Mouse (Mus musculus): Measurements from ENCODE around the gene Map3k1.

Map3k1 gene

DNA sequence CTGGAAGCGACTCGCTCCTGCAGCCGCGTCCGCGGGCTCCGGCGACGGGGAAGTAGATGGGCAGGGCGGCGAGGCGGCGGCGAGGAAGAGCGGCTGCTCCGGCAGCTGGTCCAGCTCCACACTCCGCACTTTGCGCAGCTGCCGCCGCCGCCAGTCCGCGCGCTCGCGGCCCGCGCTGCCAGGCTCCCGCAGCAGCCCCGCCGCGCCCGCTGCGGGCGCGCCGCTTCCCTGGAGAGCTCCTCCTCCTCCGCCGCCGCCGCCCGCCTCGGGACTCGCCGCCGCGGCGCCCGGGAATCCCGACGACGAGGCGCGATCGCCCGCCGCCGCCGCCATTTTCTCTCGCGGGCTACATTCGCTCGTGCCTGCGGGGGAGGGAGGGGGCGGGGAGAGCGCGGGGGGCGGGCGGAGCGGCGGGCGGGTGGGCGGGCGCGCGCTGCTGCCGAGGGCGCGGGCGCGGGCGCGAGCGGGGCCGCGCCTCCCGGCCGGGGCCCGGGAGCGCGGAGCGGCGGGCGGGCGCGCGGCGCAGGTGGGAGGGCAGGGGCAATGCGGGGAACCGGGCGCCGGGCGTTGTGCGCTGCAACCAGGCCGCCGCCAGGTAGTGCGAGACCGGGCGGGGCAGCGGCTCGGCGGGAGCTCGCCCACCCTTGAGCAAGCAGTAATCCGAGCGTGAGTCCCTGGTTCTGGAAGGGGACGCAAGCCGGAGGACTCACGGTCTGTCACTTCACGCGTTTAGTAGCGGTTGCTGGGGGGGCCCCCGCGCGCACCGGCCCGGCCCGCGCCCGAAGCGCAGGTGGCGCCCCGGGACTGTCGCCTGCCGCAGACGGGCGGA, at the start of gene Map3k1:
Gene Map3k1, minus strand, starts transcription at position 357 of the 829 bp plus-strand sequence.
- in situ Hi-C loops (cut with MboI, MseI): no loop called here

DNA sequence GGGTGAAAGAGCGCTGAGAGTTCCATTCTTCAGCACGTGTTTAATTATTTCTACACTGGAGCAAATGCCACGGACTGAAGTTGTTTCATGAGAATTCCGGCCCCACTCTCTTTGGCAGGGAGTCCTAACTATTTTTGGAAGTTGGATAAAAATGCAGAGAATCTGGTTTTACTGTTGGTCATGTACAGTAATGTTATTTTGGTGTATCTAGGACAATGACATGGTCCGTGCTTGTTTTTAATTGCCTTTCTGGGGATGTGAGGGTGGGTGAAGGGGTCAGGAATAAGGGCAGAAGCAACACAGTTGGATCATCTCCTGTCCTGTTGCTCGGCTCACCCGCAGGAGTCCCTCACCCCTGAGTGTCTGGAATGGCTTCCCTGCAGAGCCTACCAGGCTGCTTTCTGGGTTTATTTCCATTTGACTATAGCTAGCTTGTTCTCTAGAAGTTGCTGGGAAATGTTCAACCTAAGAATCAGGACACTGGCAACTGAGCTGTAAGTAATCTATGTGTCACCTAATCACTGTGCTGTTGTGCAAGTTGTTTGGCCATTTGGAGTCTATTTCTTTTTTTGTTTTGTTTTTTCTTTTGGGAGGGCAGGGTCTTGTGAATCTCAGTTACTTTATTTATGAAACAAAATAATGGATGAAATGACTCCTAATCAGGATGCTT, 48.1 kb upstream of the Map3k1 start:
- in situ Hi-C loops (cut with MboI, MseI): no loop called here

DNA sequence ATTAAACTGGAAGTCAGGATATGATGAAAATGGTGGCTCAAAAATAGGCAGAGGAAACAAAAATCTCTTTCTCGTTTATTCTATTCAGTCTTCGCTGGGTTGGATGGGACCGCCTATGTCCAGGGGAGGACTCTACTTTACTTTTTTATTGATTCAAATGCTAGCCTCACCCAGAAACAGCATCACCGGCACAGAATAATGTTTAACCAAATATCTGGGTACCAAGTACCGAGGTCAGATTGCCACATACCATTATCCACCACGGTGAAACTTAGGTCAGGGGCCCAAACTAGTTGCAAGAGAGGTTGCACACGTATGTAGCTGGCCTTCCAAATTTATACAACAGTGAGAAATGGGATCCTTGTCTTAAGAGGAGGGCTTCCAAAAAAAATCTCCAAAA, 47.4 kb upstream of the Map3k1 start:
- in situ Hi-C loops (cut with MboI, MseI): no loop called here

DNA sequence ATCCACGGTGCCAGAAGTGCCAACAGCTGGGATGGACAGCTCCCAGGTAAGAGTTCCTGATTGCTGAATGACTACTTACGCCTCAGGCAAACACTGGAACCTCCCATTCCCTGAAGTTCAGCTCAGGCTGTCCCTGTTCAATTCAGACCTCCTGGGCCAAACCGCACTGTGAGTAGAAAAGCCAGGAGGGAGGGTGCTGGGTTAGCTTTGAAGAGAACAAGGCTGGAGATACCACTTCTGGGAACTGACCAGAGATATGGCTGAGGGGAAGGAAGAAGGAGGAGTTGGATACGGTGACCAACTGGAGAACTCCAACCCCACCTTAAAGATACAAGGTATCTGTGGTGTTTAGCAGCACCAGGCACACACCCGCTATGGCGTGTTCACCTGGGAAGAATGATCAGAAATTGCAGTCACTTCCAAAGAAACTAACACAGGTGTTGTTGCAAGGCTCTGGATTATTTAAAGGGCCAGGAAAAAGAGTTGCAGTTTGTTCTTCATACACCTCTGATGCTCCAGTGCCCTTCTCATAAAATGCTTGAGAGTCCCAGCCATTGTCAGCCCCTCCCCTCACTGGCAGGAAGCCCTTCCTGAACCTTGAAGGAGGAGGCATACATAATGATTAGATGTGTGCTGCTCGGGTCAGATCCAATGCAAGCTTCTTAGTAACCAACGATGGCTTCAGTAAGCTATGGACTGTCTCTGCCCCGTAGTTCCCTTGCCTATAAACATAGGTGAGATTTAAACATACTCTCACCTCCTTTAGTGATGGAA, 43.8 kb upstream of the Map3k1 start:
- in situ Hi-C loops (cut with MboI, MseI): no loop called here

DNA sequence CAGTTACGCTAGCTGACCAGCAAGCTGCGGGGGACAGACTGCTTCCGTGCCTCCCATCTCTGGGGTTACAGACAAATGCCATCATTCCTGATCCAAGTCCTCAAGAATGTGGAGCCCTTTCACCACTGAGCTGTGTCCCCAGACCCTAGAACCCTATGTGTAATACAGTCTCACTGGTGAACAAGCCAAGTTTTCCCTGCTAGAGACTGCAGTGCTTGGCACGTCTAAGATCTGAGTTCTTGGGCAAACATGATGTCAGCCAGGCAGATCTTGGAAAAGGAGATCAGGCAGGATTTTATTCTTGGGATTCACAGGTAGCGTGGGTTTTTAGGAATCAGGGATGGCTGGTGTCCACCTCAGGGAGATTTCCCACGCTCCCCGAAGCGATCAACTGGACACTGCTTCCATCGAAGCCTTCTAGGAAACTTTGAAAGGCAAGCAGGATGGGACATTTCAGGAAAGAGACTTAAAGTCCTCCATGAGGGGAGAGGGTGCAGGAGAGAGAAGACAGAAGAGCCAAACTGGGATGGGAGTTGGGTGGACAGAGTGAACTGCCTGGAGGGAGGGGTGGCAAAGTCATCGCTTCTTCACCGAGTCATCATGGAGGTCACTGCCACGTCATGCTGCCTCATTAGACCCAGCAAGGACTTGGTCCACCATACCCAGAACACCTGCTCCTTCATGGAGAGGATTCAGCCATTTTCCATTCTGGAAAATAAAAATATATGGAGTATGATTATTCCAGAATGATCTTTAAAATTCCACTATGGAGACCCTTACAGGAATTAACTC, 41.4 kb upstream of the Map3k1 start:
- in situ Hi-C loops (cut with MboI, MseI): no loop called here

DNA sequence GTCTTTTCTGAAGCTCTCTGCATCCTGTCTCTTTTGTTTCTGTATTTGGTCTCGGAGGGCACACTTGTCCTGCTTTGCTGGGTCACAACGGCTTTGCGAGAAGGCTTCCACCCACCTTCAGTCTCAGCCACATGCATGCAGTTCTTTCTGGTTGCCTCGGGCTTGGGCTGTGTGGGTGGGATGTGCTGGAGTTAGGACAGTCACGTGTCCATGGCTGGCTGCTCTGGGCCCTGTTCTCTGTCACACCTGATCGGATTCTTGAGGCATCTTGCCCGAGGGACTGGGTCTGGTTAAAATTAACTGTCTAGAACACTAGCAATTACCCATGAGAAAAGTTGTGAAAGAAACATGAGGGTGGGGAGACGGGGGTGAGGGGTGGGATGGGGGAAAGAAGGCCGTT, 36.7 kb upstream of the Map3k1 start:
- in situ Hi-C loops (cut with MboI, MseI): no loop called here

DNA sequence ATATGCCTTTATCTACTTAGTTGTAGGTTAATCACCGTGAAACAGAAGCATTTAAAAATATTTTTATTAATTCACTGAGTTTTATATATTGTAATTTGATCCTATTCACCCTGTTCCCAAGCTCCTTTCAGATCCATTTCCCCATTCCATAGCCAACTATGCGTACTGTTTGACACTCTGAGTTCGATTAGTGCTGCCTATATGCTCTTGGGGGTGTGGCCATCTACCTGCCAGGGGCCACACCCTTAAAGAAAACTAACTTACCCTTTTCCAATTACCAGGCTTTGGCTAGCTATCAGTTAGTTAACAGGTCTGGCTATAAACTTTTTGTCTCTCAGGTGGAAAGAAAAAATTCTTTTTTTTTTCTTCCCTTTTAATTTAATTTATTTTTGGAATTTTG, 35.5 kb upstream of the Map3k1 start:
- in situ Hi-C loops (cut with MboI, MseI): no loop called here

DNA sequence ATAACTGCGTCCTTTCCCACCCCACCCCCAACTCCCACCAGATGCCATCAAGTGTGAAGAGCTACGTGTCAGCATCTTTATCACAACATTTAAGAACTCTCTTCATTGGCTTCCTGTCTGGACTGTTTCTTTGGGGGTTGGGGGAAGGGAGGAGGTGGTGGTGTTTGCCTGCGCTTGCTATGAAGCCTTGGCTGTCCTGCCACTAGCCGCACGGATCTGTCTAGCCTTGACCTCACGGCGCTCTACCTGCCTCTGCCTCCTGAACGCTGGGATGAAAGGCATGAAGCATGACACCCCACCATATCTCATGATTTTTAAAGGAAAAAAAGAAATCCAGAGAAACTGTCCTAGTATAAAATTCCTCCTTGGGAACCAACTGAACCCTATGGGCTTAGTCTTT, 27.0 kb upstream of the Map3k1 start:
- in situ Hi-C loops (cut with MboI, MseI): no loop called here

DNA sequence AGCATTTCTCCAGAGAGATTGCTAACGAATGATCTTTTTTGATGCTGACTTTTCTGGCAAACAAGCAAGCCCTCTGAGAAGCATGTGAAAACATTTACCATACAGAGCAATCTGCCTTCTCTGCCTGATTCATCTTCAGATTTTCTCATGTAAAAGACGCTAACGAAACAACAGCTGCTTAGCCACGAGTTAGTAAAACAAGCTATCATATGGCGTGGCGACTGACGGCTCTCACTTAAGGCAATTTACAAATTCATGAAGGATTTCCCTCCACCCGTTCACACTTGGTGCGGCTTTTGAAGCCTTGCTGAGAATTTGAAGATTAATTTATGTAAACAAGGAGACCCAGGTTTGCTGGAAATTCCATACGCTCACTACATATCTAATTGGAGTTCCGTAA, 25.8 kb upstream of the Map3k1 start:
- in situ Hi-C loops (cut with MboI, MseI): no loop called here

DNA sequence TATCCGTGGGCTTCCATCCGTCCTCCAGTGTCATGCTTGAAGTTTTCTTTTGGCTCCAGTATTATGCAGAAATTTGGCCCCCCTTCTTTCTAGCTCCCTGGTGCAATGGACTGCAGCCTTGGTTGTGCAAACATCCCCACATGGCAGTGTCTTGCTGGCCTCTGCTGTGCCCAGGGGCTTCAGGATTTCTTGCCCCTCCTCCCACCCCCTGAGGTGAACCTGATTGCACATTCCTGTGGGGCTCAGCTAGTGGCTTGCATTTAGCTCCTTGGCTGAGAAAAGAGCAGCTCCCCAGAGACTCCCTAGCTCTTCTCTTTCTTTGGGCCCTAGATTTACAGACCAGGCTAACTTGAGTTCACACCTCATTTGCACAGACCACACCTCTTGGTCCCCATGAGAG, 20.7 kb upstream of the Map3k1 start:
- in situ Hi-C loops (cut with MboI, MseI): no loop called here

DNA sequence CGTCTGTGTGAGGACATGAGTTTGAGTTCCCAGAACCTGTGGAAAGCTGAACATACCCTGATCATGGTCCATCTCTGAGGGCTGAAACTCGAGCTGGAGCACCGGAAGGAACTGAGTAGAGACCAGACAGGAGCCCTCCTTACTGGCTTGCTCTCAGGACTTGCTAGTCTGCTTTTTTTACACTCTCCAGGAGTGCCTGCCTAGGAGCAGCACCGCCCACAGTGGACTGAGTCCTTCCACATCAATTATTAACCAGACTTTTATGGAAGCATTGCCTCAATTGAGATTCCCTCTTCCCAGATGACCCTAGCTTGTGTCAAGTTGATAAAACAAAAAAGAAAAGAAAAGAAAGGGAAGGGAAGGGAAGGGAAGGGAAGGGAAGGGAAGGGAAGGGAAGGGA, 18.7 kb upstream of the Map3k1 start:
- in situ Hi-C loops (cut with MboI, MseI): no loop called here

DNA sequence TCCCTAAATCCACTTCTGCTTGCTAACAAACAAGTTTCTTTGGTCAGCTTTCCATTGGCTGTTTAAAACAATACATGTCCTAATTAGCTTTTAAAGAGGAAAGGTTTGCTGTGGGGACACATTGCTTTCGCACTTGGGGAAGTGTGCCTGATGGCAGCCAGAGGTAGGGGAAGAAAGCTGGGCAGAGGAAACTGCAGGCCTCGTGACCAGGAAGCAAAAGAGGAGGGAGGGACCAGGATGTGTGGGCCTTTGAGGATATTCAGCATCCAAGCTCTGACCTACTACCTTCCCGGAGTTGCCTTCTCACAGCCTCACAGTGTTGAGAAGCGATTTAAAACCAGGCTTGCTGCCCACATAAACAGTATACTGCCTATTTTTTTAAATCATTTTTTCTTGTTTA, 15.4 kb upstream of the Map3k1 start:
- in situ Hi-C loops (cut with MboI, MseI): no loop called here

DNA sequence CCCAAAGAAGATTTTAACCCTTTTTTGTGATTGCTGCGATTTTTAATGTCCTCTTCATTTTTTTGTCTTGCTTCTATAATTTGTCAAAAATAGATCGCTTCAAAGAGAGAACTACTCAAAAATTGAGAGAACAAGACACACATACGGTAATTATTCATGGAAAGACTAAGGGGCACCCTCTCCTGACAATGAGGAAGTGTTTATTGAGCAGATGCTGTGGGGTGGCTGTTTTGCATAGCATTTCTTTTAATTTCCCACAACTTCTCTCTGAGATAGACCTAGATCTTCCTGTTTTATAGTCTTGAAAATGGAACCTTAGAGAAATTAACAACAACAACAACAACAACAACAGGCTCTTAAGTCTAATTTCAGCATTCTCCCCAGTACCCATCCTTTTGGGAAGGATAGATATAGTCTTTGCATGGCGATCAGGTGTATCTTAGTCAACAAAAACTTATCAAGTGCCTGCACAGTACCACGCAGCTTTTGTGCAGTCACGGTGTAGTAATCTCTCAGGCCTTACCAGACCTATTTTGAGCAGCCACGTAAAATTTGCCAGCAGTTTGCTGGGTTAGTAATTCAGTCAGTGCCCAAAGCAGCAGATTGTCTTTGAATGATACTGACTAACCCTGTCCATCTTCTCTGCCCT, 13.1 kb upstream of the Map3k1 start:
- in situ Hi-C loops (cut with MboI, MseI): no loop called here

DNA sequence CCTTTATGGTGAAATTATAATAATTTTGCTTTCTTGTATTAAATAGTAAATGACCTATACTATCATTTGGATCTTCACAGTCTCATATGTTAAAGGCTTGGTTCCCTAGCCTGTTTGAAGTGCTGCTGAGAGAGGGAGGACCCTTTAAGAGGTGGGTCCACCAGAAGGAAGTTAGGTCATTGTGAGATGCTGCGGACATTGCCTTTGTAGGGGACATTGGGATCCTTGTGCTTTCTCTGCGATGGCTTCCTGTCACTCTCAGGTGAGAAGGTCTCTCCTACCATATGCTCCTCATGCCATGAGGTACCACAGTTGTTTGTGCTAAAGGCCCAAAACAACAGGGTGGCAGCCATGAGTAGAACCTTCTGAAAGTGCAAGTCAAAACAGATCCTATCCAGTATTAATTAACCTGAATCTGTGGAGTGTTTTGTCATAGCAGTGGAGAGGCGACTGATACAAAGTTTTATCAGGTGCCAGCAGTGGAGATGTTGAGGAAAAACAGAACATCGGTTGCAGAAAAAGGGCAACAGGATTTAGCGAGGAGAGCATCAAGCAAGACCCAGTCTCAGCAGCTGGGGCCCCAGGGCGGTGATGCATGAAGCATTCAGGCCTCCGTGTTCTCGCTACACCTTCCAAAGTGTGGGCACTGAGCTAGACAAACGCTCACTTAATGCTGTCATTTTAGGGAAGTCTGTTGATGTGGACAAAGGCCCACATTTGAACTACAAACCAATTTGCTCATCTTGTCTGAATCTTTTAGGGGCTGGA, 11.0 kb upstream of the Map3k1 start:
- in situ Hi-C loops (cut with MboI, MseI): no loop called here

DNA sequence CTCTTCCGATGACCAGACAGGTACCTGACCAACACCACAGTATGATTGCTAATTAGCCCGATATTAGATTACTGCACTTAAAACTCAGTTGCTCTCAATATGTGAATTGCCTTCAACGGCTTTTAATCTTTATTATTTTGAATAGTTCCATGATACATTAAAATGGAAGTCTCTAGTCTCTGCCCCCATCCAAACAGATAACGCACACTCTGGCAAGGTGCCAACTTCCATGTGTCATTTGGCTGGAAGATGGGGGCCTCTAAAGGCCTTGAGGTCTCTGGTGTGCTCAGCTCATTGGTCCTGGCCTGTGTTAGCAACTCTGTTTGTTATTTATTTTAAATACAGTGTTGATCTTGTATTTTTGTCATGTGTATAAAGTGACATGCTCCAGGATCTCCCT, 10.3 kb upstream of the Map3k1 start:
- in situ Hi-C loops (cut with MboI, MseI): no loop called here

DNA sequence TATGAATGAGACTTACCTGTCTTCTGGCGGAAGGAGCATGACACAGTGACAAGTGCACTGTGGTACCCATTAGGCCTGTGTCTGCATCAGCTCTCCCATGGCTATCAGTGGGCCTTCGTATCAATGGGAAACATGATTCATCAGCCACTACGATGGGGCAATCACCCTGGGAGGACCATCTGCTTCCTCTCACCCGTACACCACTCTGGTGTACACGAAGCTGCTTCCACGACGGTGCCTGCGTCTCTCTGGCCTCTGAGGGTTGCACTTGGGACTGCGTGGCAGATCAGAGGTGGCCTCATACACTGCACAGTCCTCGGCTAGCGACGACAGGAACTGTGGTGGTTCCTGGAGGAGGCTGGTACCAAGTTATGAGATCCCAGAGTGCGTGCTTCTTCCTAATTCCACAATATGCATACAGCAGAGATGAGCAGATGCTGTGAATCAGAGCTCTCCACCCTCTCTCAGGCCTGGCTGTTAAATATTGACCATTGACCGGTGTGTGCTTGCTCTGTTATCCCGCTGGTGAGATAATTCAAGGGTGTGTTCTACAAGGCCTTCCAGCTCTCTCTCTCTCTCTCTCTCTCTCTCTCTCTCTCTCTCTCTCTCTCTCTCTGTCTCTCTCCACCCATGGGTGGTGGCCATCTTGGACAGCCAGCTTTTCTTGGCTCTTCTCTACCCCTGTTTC, 9.6 kb upstream of the Map3k1 start:
- in situ Hi-C loops (cut with MboI, MseI): no loop called here

DNA sequence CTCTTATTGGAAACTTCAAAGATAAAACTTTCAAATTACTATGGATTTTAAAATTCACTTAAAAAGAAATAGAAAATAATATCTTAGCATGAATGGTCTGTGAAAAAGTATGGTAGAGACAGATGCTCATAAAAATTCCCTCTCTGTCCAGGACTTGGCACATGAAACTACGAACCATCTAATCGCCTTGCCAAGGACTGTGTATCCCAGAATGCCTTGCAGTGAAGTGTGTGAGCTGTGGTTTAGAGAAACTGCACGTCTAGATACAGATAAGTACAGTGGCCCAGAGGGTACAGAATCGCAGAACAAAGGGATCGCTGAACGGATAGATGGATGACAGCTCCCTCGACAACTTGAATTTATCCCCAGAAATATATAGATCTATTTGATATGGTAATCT, 9.0 kb upstream of the Map3k1 start:
- in situ Hi-C loops (cut with MboI, MseI): no loop called here

DNA sequence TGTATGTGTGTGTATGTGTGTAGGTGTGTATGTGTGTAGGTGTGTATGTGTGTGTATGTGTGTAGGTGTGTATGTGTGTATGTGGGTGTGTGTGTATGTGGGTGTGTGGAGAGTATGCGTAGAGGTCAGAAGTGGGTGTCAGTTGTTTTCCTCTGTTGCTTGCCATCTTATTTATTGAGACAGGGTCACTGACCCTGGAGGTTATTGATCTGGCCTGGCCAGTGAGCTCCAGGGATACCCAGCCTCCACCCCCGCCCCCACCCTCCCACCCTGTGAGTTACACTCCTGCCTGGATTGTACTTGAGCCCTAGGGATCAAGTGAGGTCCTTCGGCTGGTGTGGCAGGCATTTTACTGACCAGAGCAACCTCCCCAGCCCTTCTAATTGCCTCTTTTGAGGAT, 7.6 kb upstream of the Map3k1 start:
- in situ Hi-C loops (cut with MboI, MseI): no loop called here

DNA sequence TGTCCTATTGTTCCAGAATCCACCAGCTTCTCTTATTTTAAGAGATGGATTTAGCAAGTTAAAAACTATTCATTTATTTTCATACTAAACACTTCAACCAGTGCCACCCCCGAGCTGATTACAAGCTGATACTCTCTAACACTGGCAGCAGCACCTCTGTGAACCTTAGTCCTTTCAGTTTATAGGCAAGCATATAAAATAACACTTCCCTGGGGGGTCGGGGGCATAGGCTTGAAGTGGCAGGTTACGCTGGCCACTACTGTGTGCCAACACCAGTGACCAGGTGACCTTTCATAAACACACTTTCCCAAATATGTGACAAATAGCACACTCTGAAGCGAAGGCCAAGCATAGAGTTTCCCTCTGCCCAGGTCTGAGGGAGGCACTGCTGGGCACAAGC, 6.7 kb upstream of the Map3k1 start:
- in situ Hi-C loops (cut with MboI, MseI): no loop called here

DNA sequence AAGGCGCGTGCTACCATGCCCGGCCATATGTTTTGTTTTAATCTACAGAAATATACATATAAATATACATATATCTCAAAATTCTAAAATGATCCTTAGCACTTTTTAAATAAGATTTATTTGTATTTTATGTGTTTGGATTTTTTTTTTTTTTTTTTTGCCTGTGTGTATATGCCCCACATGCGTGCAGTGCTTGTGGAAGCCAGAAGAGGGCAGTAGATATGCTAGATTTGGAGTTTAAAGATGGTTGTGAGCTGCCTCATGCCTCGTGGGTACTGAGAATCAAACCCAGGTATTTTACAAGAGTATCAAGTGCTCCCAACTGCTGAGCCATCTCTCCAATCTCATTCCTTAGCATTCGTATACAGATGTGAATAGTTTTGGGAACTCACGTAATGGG, 6.2 kb upstream of the Map3k1 start:
- in situ Hi-C loops (cut with MboI, MseI): no loop called here
